Mouse (Mus musculus) liver, postnatal 0 days (tissue): Measurements from ENCODE around the gene Nup62. TPM values are rescaled to one million over a fixed set of nuclear protein-coding genes. Genes with fewer than 3 reads are reported as not detected.

Source experiments
- ATAC-seq: fragments of 200-750 bp; cut with Nextera tagmentation; 2 replicates; pipeline ENCODE4 v1.8.0; 2017; ENCODE audit warnings: mild to moderate bottlenecking, moderate library complexity
- DNase-seq: peaks from one replicate; pipeline ENCODE4 v3.0.0-alpha.2; 2016
- H3K27ac ChIP-seq: fragments of 300-500 bp; sonication (generic); 2 replicates; pipeline ENCODE4 v1.5.1; 2014; ENCODE audit warnings: antibody characterized with exemption, moderate library complexity, mild to moderate bottlenecking, low read depth
- H3K27me3 ChIP-seq: fragments of 300-500 bp; sonication (generic); 2 replicates; pipeline ENCODE4 v1.6.1; 2014; ENCODE audit warnings: low read length, control low read depth, mixed read lengths; ENCODE audit not compliant: insufficient read depth
- H3K36me3 ChIP-seq: fragments of 300-500 bp; sonication (generic); replicated peaks from 2 replicates; pipeline ENCODE4 v1.6.1; 2014; ENCODE audit warnings: mild to moderate bottlenecking, control low read depth, low read length, moderate library complexity, mixed read lengths; ENCODE audit not compliant: insufficient read depth
- H3K4me1 ChIP-seq: fragments of 300-500 bp; sonication (generic); 2 replicates; pipeline ENCODE4 v1.6.1; 2014; ENCODE audit warnings: antibody characterized with exemption, mild to moderate bottlenecking, control low read depth; ENCODE audit not compliant: insufficient read depth
- H3K4me2 ChIP-seq: fragments of 300-500 bp; sonication (generic); 2 replicates; pipeline ENCODE4 v1.6.1; 2014; ENCODE audit warnings: low read depth, mild to moderate bottlenecking, low read length, moderate library complexity, mixed read lengths
- H3K4me3 ChIP-seq: fragments of 300-500 bp; sonication (generic); 2 replicates; pipeline ENCODE4 v1.5.1; 2014; ENCODE audit warnings: low read depth, low read length
- H3K9ac ChIP-seq: fragments of 300-500 bp; sonication (generic); replicated peaks from 2 replicates; pipeline ENCODE4 v1.6.1; 2014; ENCODE audit warnings: mild to moderate bottlenecking, moderate library complexity
- H3K9me3 ChIP-seq: fragments of 300-500 bp; sonication (generic); 2 replicates; pipeline ENCODE4 v1.6.1; 2016; ENCODE audit warnings: mild to moderate bottlenecking, control low read depth, low read length, mixed read lengths
- CTCF ChIP-seq: sonication (generic); IDR thresholded peaks from 2 replicates; pipeline ENCODE4 v1.5.1; 2016; ENCODE audit warnings: antibody characterized with exemption, low read depth
- EP300 ChIP-seq: IDR thresholded peaks from 2 replicates; pipeline ENCODE4 v1.6.1; 2016; ENCODE audit warnings: antibody characterized with exemption, low read depth, mild to moderate bottlenecking
- WGBS: fragments of 180-500 bp; shearing (Covaris S2); extraction: QIAGEN DNeasy Blood & Tissue Kit; methylation state at CpG from one replicate; pipeline ENCODE4 v1.1.7; 2014; ENCODE audit not compliant: insufficient replicate concordance; 5-methylcytosine and 5-hydroxymethylcytosine counted together
- polyA plus RNA-seq: library from polyadenylated mRNA; unstranded; fragments of >200 nt; fragmentation: Nextera tagmentation; extraction: Ambion mirVana; gene quantifications from 2 replicates; pipeline ENCODE4 v1.2.1, GENCODE M21; 2015

Gene Nup62
- polyA plus RNA-seq, 1 experiment from 2014 or later: 21.4 TPM

DNA sequence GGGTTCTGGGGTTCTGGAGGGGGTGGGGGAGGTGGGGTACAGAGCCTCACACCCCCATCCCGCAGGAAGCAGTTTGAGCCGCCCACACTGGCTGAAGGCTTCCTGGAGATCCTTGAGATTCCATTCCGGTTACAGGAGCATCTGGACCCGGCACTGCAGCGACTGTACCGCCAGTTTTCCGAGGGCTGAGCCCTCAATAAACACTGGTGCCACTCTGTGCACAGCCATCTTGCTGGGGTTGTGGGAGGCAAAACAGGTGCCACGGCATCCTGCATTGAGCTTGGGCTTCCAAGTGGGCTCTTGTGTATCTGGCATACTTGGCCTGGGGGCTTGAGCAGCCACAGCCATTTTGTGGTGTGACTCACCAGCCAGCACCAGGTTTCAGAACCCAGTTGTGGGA, 46.5 kb downstream of the Nup62 start:
- DNase-seq (no peak), ATAC-seq (no peak)
- no peak overlapping the region for H3K4me3 ChIP-seq
- H3K36me3 ChIP-seq: peaks cover 38% of the 10 kb centered on the region
- no peaks in the 10 kb centered on the region for H3K27me3 ChIP-seq
- H3K4me2 ChIP-seq: no peak overlapping the region
- WGBS: 96% methylated on average over 8 of the region's 8 CpGs
- peaks cover 38% of the 10 kb centered on the region for H3K4me1 ChIP-seq
- no peak overlapping the region for H3K9ac ChIP-seq
- TF ChIP-seq EP300 (no peak), CTCF (no peak)
- no peaks in the 10 kb centered on the region for H3K9me3 ChIP-seq
- no peak overlapping the region for H3K27ac ChIP-seq

DNA sequence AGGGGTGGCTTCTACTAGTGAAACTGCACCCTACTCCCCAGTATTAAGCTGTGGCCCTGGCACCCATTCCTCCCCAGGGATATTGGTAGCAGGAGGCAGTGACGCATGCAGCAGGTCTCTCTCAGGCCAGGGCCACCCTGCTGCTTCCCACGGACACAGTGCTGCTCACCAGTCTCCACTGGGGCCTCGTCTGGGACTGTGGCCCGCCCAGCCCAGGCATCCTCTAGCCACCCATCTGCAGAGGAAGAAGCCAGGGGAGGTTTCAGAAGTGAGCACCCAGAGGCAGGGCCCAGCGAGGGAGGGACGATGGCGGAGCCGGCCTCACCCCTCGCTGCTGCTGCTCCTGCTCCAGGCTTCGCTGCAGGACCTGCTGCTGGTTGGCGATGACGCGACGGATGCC, 47.3 kb downstream of the Nup62 start:
- Histone ChIP-seq H3K9me3 (no peaks in the 10 kb centered on the region), H3K4me2 (no peak overlapping the region), H3K27me3 (no peaks in the 10 kb centered on the region), H3K36me3 (peaks cover 38% of the 10 kb centered on the region), H3K4me3 (no peak overlapping the region), H3K4me1 (peaks cover 40% of the 10 kb centered on the region), H3K27ac (no peak overlapping the region), H3K9ac (no peak overlapping the region)
- ATAC-seq (no peak), DNase-seq (no peak)
- WGBS: 90% methylated on average over 14 of the region's 14 CpGs
- TF ChIP-seq EP300 (no peak), CTCF (no peak)

DNA sequence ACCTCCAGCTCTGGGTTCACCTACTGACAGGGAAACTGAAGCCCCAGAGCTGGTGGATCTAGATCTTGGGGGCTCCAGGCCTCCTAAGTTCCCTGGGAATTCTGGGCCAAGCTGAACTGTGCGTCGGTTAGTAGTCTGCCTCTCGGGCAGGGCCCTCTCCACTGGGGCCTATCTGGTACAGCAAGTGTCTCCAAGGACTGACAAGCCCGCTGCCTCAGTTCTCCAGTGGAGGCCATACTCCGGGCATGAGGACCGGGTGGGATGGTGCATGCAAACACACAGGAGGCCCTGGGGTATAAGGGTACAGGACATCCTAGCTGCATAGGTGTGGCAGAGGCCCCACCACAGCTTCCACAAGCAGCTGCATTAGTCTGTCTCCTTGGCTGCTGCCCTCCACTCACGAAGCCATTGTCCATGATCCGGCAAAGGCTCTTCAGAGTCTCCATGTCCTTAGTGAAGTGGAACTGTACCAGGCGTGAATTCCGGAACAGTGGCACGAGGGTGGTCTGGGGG, 48.1 kb downstream of the Nup62 start:
- 87% methylated on average over 11 of the region's 11 CpGs for WGBS
- Histone ChIP-seq H3K9ac (no peak overlapping the region), H3K36me3 (peaks cover 38% of the 10 kb centered on the region), H3K4me1 (peaks cover 42% of the 10 kb centered on the region), H3K4me3 (no peak overlapping the region), H3K27me3 (no peaks in the 10 kb centered on the region), H3K9me3 (no peaks in the 10 kb centered on the region), H3K27ac (no peak overlapping the region), H3K4me2 (no peak overlapping the region)
- ATAC-seq (no peak), DNase-seq (no peak)
- TF ChIP-seq CTCF: no peak
- TF ChIP-seq EP300: no peak

DNA sequence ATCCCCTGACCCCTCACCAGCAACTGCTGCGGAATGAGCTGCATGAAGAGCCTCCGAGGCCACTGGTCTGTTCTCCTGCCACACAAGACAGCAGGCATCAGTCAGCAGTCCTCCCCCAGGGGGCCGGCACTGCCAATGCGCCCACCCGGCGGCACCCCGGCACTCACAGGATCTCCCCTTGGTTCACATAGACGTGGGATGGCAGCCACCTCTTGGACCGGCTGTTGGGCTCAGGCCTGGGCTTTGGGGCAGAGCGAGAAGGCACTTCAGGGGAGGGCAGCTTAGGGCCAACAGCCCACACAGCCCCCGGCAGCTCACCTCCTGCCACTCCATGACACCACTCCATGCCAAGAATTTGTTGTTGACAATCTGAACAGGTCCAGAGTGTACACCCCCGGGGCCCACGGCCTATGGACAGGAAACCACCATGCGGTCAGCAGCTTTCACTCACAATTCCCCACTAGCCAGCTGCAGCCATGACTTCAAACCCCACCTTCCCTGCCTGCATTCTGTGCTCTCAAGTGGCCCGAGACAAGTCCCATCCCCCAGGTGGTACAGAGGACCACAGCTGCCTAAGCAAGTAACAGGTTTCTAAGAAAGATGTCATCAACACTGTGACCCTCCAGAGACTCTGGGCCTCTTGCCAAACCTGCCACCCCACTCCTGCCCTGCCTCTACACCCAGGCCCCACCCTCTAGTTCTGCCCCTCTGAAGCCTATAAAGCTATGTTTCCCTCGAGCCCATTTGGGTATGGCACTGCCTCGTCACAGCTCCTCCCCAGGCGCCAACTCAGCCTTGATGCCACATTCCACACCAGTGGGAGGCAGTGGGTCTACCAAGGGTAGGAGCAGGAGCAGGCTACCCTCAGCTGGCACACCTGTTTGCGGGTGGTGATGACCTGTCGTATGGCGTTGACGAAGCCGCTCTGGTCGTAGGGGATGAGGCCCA, 49.0 kb downstream of the Nup62 start:
- Histone ChIP-seq H3K9me3 (no peaks in the 10 kb centered on the region), H3K9ac (peak overlapping the region; percentile 11; the same call in 1 of the 2 replicates), H3K27me3 (no peaks in the 10 kb centered on the region), H3K27ac (0 out of 2 replicates have a peak overlapping the region, but pooled peaks have one; percentile 46), H3K4me1 (peaks cover 43% of the 10 kb centered on the region), H3K4me3 (no peak overlapping the region), H3K36me3 (peaks cover 33% of the 10 kb centered on the region), H3K4me2 (no peak overlapping the region)
- peak; percentile 48 for DNase-seq
- WGBS: 73% methylated on average over 24 of the region's 24 CpGs
- no peak for ATAC-seq
- no peak for TF ChIP-seq EP300
- TF ChIP-seq CTCF: no peak

DNA sequence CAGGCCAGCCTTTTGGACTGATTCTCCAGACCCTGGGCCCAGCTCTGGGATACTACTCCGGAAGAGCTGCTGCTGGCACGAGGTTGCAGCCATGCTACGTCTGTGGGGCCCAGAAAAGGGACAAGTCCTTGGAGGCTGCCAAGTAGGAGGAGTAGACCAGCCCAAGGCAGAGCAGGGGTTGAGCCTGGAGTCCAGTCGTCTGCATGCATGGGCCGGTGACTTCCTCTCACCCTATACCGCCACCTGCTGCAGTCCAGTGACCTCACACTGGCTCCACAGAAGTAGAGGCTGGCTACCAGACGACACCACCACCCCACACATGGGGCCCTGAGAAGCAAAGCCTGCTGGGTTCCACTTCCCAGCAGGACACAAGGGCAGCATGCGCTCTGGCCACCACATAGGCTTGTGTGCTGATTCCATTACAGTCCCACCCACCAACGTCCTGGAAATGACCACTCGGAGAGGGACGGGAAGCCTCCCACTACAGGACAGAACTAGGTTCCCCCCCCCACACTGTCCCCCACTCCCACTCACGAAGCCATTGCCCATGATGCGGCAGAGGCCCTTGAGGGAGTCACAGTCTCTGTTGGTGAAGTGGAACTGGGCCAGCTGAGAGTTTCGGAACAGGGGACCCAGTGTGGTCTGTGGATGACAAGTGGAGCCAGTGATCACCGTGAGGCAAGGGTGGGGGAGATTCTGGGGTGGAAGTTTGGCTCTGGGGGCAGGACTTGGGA, 50.6 kb downstream of the Nup62 start:
- TF ChIP-seq CTCF (peak; percentile 52), EP300 (no peak)
- peak; percentile 7; the same call in 1 of the 2 replicates for ATAC-seq
- Histone ChIP-seq H3K9ac (peak overlapping the region; percentile 26; the same call in 1 of the 2 replicates), H3K4me1 (peaks cover 48% of the 10 kb centered on the region), H3K27ac (peak overlapping the region; percentile 46), H3K4me2 (peak overlapping the region; percentile 19), H3K4me3 (no peak overlapping the region), H3K9me3 (no peaks in the 10 kb centered on the region), H3K27me3 (no peaks in the 10 kb centered on the region), H3K36me3 (peaks cover 25% of the 10 kb centered on the region)
- peak; percentile 70 for DNase-seq
- WGBS: 42% methylated on average over 15 of the region's 15 CpGs
